Mouse (Mus musculus): ENCODE results near the gene Adamts6. TPM values are rescaled to one million over a fixed set of nuclear protein-coding genes. Genes with fewer than 3 reads are reported as not detected.

Adamts6 gene
- polyA plus RNA-seq, 1 experiment: 2.4 TPM

- WGBS: 91% methylated on average over 14 of the region's 14 CpGs
- H3K4me3 ChIP-seq (ENCODE audit: extremely low read depth, insufficient read depth, insufficient read length): no peak overlapping the region
- H3K27ac ChIP-seq (ENCODE audit: insufficient read depth, low read length): no peak overlapping the region
- no peaks in the 10 kb centered on the region for H3K27me3 ChIP-seq (ENCODE audit: control insufficient read depth, insufficient read depth, low read length)
- TF ChIP-seq CTCF (IDR thresholded peaks at IDR 0.05; ENCODE audit: extremely low read depth, insufficient read depth, insufficient read length, insufficient replicate concordance) (no peak), POLR2A (IDR thresholded peaks at IDR 0.05; ENCODE audit: low read depth, low read length) (no peak)
- no peak for DNase-seq (ENCODE audit: low read depth in 1 of 2, low spot score in 2 of 2)
- no peaks in the 10 kb centered on the region for H3K4me1 ChIP-seq (ENCODE audit: control insufficient read depth, insufficient read depth, insufficient read length)
- H3K36me3 ChIP-seq (ENCODE audit: control insufficient read depth, insufficient read depth, low read length): no peaks in the 10 kb centered on the region
Measured at GRCm38 (mm10) chr13:104519006-104519695, 231.5 kb downstream of the Adamts6 start.

DNA sequence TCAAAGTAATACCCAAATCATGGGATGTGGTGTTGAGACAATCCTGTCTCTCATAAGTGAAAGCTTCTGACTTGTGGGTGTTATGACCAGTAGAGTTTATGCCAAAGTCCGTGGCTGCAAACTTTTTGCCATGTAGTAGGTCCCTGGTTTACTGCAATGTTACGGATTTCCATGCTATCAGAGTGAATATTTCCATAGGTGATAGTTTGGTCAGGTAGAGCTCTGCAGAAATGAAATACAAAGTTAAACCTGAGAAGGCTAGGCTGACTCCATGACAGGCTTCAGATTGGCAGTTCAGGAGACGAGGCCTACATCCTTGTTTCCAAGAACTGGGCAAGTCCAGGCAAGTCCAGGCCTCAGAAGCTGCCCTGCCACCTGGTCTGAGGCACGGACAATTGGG, 232.3 kb downstream of the Adamts6 start:
- no peak overlapping the region for H3K27ac ChIP-seq (ENCODE audit: insufficient read depth, low read length)
- no peak overlapping the region for H3K4me3 ChIP-seq (ENCODE audit: extremely low read depth, insufficient read depth, insufficient read length)
- no peaks in the 10 kb centered on the region for H3K4me1 ChIP-seq (ENCODE audit: control insufficient read depth, insufficient read depth, insufficient read length)
- no peak for DNase-seq (ENCODE audit: low read depth in 1 of 2, low spot score in 2 of 2)
- TF ChIP-seq CTCF (IDR thresholded peaks at IDR 0.05; ENCODE audit: extremely low read depth, insufficient read depth, insufficient read length, insufficient replicate concordance) (no peak), POLR2A (IDR thresholded peaks at IDR 0.05; ENCODE audit: low read depth, low read length) (no peak)
- WGBS: 85% methylated on average over 4 of the region's 4 CpGs
- no peaks in the 10 kb centered on the region for H3K36me3 ChIP-seq (ENCODE audit: control insufficient read depth, insufficient read depth, low read length)
- H3K27me3 ChIP-seq (ENCODE audit: control insufficient read depth, insufficient read depth, low read length): no peaks in the 10 kb centered on the region

DNA sequence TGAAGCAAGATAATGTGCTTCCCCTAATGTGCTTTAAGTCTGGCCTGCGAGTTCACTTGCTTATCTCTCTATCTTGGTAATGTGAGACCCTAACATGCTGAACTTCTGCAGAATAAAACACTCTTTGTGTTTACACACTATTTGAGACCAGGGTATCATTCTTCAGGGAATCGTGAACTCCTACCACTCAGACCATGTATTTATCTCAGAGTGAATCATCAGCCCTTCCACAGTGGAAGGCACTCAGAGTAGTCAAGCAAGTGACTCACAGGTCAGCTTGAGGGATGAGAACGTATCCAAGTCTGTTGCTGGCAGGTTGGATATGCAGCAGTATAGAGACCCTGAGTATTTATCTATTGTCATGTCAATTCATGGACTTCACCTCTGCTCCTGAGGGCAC, 232.8 kb downstream of the Adamts6 start:
- Histone ChIP-seq H3K27ac (ENCODE audit: insufficient read depth, low read length) (no peak overlapping the region), H3K4me3 (ENCODE audit: extremely low read depth, insufficient read depth, insufficient read length) (no peak overlapping the region), H3K27me3 (ENCODE audit: control insufficient read depth, insufficient read depth, low read length) (no peaks in the 10 kb centered on the region), H3K36me3 (ENCODE audit: control insufficient read depth, insufficient read depth, low read length) (no peaks in the 10 kb centered on the region), H3K4me1 (ENCODE audit: control insufficient read depth, insufficient read depth, insufficient read length) (no peaks in the 10 kb centered on the region)
- DNase-seq (ENCODE audit: low read depth in 1 of 2, low spot score in 2 of 2): no peak
- TF ChIP-seq POLR2A (IDR thresholded peaks at IDR 0.05; ENCODE audit: low read depth, low read length) (no peak), CTCF (IDR thresholded peaks at IDR 0.05; ENCODE audit: extremely low read depth, insufficient read depth, insufficient read length, insufficient replicate concordance) (no peak)
- 89% methylated on average over 3 of the region's 3 CpGs for WGBS

GRCm38 (mm10) chr13:104521532-104521931, 233.9 kb downstream of the Adamts6 start:
- 83% methylated on average over 2 of the region's 2 CpGs for WGBS
- no peak for DNase-seq (ENCODE audit: low read depth in 1 of 2, low spot score in 2 of 2)
- no peak for TF ChIP-seq POLR2A (IDR thresholded peaks at IDR 0.05; ENCODE audit: low read depth, low read length)
- TF ChIP-seq CTCF (IDR thresholded peaks at IDR 0.05; ENCODE audit: extremely low read depth, insufficient read depth, insufficient read length, insufficient replicate concordance): no peak

DNA sequence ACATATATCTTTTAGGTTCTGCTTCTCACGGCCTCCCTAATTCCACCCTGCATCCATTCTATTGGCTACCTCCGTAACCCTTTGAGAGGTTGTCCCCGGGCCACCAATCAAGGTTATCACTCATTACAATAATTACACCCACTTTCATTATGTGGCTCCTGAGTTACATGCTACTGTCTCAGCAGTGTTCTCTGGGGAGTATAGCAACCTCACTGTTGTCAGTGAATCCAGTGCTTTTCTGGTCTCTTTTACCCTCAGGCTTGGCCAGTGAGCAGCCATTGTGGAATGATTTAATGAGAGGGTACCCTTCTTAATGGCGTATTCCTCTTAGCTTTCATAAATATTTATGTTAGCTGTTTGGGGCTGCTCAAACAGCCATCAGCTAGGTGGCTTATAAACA, 238.0 kb downstream of the Adamts6 start:
- no peaks in the 10 kb centered on the region for H3K4me1 ChIP-seq (ENCODE audit: control insufficient read depth, insufficient read depth, insufficient read length)
- no peak overlapping the region for H3K27ac ChIP-seq (ENCODE audit: insufficient read depth, low read length)
- 93% methylated on average over 4 of the region's 4 CpGs for WGBS
- no peaks in the 10 kb centered on the region for H3K27me3 ChIP-seq (ENCODE audit: control insufficient read depth, insufficient read depth, low read length)
- DNase-seq (ENCODE audit: low read depth in 1 of 2, low spot score in 2 of 2): no peak
- H3K36me3 ChIP-seq (ENCODE audit: control insufficient read depth, insufficient read depth, low read length): no peaks in the 10 kb centered on the region
- TF ChIP-seq CTCF (IDR thresholded peaks at IDR 0.05; ENCODE audit: extremely low read depth, insufficient read depth, insufficient read length, insufficient replicate concordance) (no peak), POLR2A (IDR thresholded peaks at IDR 0.05; ENCODE audit: low read depth, low read length) (no peak)
- H3K4me3 ChIP-seq (ENCODE audit: extremely low read depth, insufficient read depth, insufficient read length): no peak overlapping the region

More at GRCm38 (mm10) chr13:104521532-104521931, 233.9 kb downstream of the Adamts6 start:
- no peaks in the 10 kb centered on the region for H3K27me3 ChIP-seq (ENCODE audit: control insufficient read depth, insufficient read depth, low read length)
- no peak overlapping the region for H3K4me3 ChIP-seq (ENCODE audit: extremely low read depth, insufficient read depth, insufficient read length)
- H3K36me3 ChIP-seq (ENCODE audit: control insufficient read depth, insufficient read depth, low read length): no peaks in the 10 kb centered on the region
- H3K27ac ChIP-seq (ENCODE audit: insufficient read depth, low read length): no peak overlapping the region
- no peaks in the 10 kb centered on the region for H3K4me1 ChIP-seq (ENCODE audit: control insufficient read depth, insufficient read depth, insufficient read length)

DNA sequence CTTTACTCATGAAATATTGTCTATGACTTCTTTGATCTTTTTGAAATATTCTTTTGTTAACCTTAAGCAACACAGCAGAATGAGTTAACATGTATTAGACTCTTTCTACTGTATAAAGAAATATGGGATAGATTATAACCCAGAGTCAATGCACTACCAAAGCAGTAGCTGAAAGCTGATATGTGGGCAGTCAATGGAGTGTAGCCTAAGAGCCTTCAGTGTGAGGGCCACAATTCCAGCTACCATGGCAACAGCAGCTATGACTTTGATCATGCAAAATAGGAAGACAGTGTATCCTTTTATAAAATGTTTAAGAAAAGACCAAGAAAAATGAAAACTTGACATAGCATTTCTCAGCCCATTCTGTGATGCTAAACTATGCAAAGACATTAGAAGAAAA, 241.6 kb downstream of the Adamts6 start:
- no peaks in the 10 kb centered on the region for H3K4me1 ChIP-seq (ENCODE audit: control insufficient read depth, insufficient read depth, insufficient read length)
- H3K36me3 ChIP-seq (ENCODE audit: control insufficient read depth, insufficient read depth, low read length): no peaks in the 10 kb centered on the region
- no peak overlapping the region for H3K27ac ChIP-seq (ENCODE audit: insufficient read depth, low read length)
- no peaks in the 10 kb centered on the region for H3K27me3 ChIP-seq (ENCODE audit: control insufficient read depth, insufficient read depth, low read length)
- no peak for DNase-seq (ENCODE audit: low read depth in 1 of 2, low spot score in 2 of 2)
- H3K4me3 ChIP-seq (ENCODE audit: extremely low read depth, insufficient read depth, insufficient read length): no peak overlapping the region
- TF ChIP-seq CTCF (IDR thresholded peaks at IDR 0.05; ENCODE audit: extremely low read depth, insufficient read depth, insufficient read length, insufficient replicate concordance): no peak
- TF ChIP-seq POLR2A (IDR thresholded peaks at IDR 0.05; ENCODE audit: low read depth, low read length): no peak

- TF ChIP-seq CTCF (IDR thresholded peaks at IDR 0.05; ENCODE audit: extremely low read depth, insufficient read depth, insufficient read length, insufficient replicate concordance) (no peak), POLR2A (IDR thresholded peaks at IDR 0.05; ENCODE audit: low read depth, low read length) (no peak)
- Histone ChIP-seq H3K36me3 (ENCODE audit: control insufficient read depth, insufficient read depth, low read length) (no peaks in the 10 kb centered on the region), H3K4me3 (ENCODE audit: extremely low read depth, insufficient read depth, insufficient read length) (no peak overlapping the region), H3K27ac (ENCODE audit: insufficient read depth, low read length) (no peak overlapping the region), H3K4me1 (ENCODE audit: control insufficient read depth, insufficient read depth, insufficient read length) (no peaks in the 10 kb centered on the region), H3K27me3 (ENCODE audit: control insufficient read depth, insufficient read depth, low read length) (no peaks in the 10 kb centered on the region)
- WGBS: 92% methylated on average over 8 of the region's 8 CpGs
- no peak for DNase-seq (ENCODE audit: low read depth in 1 of 2, low spot score in 2 of 2)
Measured at GRCm38 (mm10) chr13:104531841-104532240, 244.2 kb downstream of the Adamts6 start.

Measured in spleen, adult 2 months (tissue).